In the genomic region with DNA sequence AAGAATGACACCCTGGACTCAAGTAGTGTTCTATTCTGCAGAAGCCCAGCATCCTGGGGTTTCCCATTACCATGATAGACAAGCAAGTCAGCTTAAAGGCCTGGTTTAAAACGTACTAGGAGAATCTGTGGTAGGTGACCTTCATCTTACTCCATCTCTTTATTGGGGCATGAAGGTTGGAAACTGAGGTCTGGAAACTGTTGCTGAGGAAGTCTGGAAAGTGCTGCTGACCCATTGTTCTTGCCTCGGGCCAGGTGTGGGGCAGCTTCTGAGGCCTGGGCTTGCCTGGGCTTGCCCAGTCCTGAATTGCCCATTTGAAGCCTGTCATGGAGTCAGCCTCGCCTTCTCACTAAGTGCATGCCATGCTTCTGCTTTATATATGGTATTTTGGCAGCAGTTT, we compare ENCODE assay signal across 29 mouse cellular contexts. TPM values are rescaled to one million over a fixed set of nuclear protein-coding genes. Genes with fewer than 3 reads are reported as not detected.
"Had no signal": no experiment of that assay in that cellular context is flagged by ENCODE, and none has a peak within 500 bp of the region (broad histone marks: within the 10 kb centered on the region; RNA-seq: fewer than 3 reads in every experiment).

No protein-coding gene starts in this region.

- H3K4me2 ChIP-seq: heart, embryonic 11.5 days; heart, embryonic 13.5 days; heart, embryonic 15.5 days; hindbrain, embryonic 13.5 days; hindbrain, embryonic 15.5 days; kidney, embryonic 15.5 days; limb, embryonic 13.5 days; limb, embryonic 15.5 days; liver, embryonic 12.5 days had no signal

- H3K27ac ChIP-seq: gastrocnemius, adult 2 months; heart, adult 2 months; heart, embryonic 13.5 days; heart, embryonic 15.5 days; hindbrain, embryonic 13.5 days; hindbrain, embryonic 15.5 days; hindbrain, postnatal 0 days; kidney, embryonic 15.5 days; kidney, postnatal 0 days; limb, embryonic 13.5 days; limb, embryonic 15.5 days; liver, embryonic 12.5 days; liver, embryonic 14.5 days had no signal

- H3K27me3 ChIP-seq: heart, embryonic 13.5 days; heart, embryonic 15.5 days; hindbrain, embryonic 13.5 days; hindbrain, embryonic 15.5 days; kidney, embryonic 15.5 days; limb, embryonic 13.5 days; limb, embryonic 15.5 days; liver, embryonic 12.5 days had no signal

- H3K36me3 ChIP-seq: heart, embryonic 15.5 days; hindbrain, embryonic 13.5 days; hindbrain, embryonic 15.5 days had no signal

- ATAC-seq: hindbrain, postnatal 0 days; intestine, embryonic 16.5 days; liver, embryonic 12.5 days had no signal

- H3K9ac ChIP-seq: heart, embryonic 13.5 days; heart, embryonic 15.5 days; hindbrain, embryonic 13.5 days; hindbrain, embryonic 15.5 days; kidney, embryonic 15.5 days; limb, embryonic 13.5 days; limb, embryonic 15.5 days; liver, embryonic 12.5 days; liver, embryonic 14.5 days had no signal

- H3K9me3 ChIP-seq: heart, embryonic 13.5 days; heart, embryonic 15.5 days; hindbrain, embryonic 13.5 days; hindbrain, embryonic 15.5 days; kidney, embryonic 15.5 days; limb, embryonic 15.5 days; liver, embryonic 12.5 days had no signal

- H3K4me3 ChIP-seq: gastrocnemius, adult 2 months; heart, adult 2 months; heart, embryonic 13.5 days; heart, embryonic 15.5 days; hindbrain, embryonic 13.5 days; hindbrain, embryonic 15.5 days; kidney, embryonic 15.5 days; limb, embryonic 13.5 days; limb, embryonic 15.5 days; liver, embryonic 12.5 days had no signal

- DNase-seq: gastrocnemius, adult 2 months; gastrocnemius, postnatal 10 days; gastrocnemius, postnatal 36 days; heart, adult 11 months; heart, adult 2 months; heart, postnatal 14 days; heart, postnatal 36 days; kidney, adult 11 months; kidney, adult 2 months; kidney, adult 9 months; kidney, postnatal 14 days; kidney, postnatal 36 days; layer of hippocampus, adult 9-11 months; layer of hippocampus, postnatal 36 days; left cerebral cortex, postnatal 4 days had no signal

- H3K4me1 ChIP-seq: heart, embryonic 13.5 days; hindbrain, embryonic 13.5 days; hindbrain, embryonic 15.5 days; limb, embryonic 15.5 days; liver, embryonic 12.5 days had no signal

RNA-seq across cellular contexts. Expression of gene Prdm5, which starts 17.8 kb away (rescaled TPM):
- polyA plus RNA-seq: liver, adult 2 months had no signal
